Mouse (Mus musculus) CD4-positive, CD25-positive, alpha-beta regulatory T cell, adult 2 months (primary cell): ENCODE measurements at regions not wholly inside any gene's neighbourhood (a gene's known extent, or its start where the extent isn't known, plus 50 kb on each side); places are given as distances from the start of the nearest gene placed in this dataset.

Experiments used
- DNase-seq: peaks from one replicate; pipeline ENCODE4 v3.0.0-alpha.2; 2012; ENCODE audit warnings: low read depth, low spot score

DNA sequence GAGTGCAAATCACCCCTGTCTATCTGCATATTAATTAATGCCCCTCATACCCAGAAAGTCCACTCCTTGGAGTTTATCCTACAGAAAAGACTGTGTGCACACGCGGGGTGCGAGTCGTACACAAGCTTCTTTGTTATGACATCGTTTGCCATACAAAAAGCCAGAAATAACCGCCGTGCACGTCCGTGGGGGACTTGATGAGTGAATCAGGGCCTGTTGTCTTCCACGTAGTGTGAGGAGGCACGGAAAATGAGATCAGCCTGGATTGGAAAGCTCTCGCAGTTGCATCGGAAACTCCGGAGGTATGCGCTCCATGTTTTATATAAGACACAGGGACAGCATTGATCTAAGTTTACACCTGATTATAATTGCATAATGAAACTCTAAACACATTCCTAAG, 120.3 kb downstream of the Etnk1 start:
- DNase-seq = no peak

- DNase-seq = no peak
These were observed 121.6 kb downstream of the Etnk1 start for GRCm38 (mm10) chr6:143288491-143289130.

- no peak for DNase-seq
These were observed 126.6 kb downstream of the Etnk1 start for GRCm38 (mm10) chr6:143293648-143294047.

DNA sequence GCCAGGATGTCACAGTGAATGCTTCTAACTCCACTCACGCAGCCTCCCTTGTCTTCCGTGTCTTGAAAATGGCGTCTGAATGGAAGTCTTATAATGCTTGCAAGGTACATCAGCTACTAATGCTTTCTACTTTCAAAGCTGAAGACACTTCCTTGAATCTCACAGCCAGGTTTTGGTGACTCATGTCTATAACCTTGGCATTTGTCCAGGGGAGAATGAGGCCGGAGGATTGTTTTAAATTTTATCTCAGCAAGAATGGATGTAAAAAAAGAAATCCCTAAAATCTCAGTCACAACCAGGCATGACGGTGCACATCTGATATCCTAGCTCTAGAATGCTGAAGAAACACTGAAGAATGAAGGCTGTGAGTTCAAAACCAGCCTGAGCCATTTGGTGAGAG, 131.4 kb downstream of the Etnk1 start:
- DNase-seq = no peak

DNA sequence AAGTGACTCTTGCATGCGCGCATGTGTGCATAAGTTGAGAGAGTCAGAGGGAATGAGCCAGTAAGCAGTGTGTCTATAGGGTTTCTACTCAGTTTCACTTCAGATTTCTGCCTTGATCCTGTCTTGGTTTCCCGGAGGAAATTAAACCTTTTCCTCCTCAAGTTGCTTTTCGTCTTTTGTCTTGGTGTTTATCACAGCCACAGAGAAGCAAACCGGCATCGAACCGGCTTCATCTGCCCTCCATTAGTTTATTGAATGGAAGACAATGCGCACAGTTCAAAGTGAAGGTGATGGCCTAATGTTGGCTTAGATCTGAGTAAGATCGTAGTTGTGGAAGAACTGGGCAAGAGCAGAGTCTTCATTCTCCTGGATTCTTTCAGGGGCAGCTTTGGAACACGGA, 134.4 kb downstream of the Etnk1 start:
- no peak for DNase-seq

- no peak for DNase-seq
These were observed 140.3 kb downstream of the Etnk1 start for GRCm38 (mm10) chr6:143307327-143307726.

DNA sequence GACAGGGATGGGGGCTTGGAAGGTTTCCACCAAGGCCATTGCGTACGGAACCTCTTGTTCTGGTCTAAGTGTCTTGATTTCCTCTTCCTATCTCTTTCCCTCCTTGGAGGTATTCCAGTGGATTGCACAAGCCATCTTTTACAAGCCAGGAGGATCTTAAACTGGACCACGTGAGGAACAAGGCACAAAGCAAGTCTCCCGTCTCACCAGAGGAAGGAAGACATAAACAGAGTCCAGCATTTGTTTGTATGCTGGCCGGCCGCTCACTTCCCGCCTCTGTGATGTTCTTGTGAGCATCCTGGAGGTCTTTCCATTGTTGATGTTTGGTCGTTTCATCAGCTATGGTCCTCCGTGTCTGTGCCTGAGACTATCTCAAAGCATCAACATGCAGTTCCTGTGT, 148.8 kb downstream of the Etnk1 start:
- DNase-seq = no peak

DNA sequence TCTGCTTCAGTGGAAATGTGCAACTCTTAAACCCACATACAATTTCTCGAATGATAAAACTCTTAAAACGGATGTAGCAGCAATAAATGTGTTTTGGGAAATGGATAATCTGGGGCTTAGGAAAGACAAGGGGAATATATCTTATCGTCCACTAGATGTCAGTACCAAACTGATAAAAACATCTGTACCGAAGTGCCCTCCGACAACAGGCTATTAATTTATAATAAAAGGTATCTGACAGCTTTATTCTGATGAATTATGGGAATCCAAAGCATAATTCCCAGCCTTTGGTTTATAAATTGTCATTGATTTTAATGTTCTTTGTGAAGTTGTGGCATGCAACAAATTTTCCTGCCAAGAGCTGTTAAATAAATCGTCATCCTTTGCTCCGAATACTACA, 153.4 kb downstream of the Etnk1 start:
- DNase-seq = peak; percentile 29

- DNase-seq = no peak
These were observed 157.6 kb downstream of the Etnk1 start for GRCm38 (mm10) chr6:143324636-143325035.

DNA sequence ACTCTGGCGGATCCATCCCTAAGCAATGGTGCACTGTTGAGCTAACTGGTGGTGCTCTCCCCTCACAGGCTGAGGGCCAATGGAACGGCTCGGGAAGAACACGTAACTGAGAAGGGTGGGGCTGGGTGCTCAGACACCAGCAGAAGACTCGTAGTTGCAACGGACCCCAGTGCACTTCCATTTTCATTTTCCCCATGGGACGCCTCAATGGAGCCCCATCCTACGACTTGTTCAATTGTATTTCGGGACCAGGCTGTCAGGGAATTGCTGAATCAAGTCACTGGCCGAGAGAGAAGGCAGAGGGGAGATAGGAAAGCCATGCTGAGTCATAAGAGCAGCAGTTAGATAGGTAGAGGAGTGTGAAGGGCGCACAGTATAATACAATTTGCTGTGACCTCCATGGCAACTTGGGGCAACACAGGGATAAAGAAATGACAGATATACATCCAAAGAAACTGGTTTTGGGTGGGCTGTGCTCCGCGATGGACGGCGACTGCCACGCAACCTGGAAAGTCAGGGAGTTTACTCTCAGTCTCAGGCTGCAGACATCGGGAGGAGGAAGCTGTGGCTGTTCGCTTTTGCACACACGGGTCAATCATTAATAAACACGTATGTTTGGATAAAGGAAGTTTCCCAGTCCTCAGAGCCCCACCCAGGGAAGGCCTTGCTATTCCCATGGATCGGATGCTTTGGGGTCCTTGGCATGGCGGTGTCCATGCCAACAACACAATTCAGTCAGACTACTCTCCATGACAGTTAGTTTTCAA, 160.1 kb downstream of the Etnk1 start:
- peak; percentile 54 for DNase-seq

DNA sequence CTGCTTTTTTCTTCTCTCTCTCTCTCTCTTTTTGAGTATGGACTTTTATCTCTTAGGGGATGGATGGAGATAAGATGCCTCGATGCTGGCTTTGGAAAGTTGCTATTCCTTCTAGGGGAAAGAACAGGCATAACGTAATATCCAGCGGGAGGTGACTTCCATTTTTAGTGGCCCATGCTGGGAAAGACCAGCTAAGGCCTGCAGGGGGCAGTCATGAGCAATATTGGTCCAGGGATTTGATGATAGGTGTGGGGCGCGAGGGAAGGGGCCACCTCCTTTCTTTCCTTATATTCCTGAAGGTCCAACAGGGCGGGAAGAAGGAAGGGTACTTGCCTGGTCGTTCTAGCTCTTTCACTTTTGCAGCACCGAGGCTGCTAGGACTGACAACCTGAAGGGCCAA, 160.8 kb downstream of the Etnk1 start:
- DNase-seq = peak; percentile 41

- no peak for DNase-seq
These were observed 161.2 kb downstream of the Etnk1 start for GRCm38 (mm10) chr6:143328202-143328601.

- DNase-seq = peak; percentile 20
These were observed 162.1 kb downstream of the Etnk1 start for GRCm38 (mm10) chr6:143329096-143329495.

GRCm38 (mm10) chr6:143333493-143333892, 166.5 kb downstream of the Etnk1 start:
- DNase-seq = no peak

DNA sequence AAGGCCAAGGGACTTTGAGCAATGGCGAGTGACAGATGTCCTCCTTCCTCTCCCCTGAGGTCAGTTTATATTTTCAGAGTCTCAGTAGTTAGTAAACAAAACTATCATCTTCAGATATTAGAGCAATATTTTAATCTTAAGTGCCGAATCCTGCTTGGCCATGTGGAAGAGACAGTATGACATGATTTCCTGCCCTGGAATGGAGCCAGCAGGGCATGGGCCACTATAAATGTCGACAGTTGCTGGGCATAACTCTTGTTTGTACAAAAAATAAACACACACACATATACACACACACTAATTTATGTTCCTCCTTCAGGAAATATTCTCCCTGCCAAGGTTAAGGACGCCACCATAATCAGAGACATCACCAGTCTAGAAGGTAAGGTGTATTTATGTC, 169.6 kb downstream of the Etnk1 start:
- DNase-seq = no peak

- no peak for DNase-seq
These were observed 182.0 kb downstream of the Etnk1 start for GRCm38 (mm10) chr6:143349000-143349399.

DNA sequence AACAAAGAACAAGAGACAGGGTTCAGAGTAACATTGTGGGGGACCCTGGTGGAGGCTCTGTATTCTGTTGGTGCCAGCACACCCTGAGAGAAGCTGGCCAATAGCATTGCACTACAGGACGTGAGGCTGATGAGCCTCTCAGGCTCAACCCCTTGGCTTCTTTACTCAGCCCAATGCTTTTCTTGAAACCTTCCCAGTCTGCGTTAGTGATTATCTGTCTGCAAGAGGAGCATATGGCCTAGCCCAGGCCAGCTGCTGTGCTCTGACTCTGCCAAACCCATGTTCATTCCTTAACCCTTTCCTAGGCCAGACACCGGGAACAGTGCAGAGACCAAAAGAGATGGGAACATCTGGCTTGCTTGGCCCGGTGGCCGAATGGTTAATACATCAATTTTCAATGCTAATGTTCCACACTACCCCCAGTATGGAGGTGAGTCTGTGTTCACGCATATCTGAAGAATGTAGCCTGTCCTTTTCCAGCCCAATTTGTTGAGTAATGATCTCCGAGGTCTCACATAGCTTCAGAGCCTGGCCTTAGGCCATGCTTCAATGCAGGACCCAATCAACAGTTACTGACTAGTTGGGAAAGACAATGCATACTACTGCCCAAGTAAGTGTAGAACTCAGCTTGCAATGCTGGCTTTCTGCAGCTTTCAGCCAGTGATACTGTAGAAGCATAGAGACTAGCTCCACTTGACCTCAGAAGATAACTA, 192.5 kb downstream of the Etnk1 start:
- no peak for DNase-seq

- DNase-seq = peak; percentile 70
These were observed 194.2 kb downstream of the Etnk1 start for GRCm38 (mm10) chr6:143361149-143361725.

DNA sequence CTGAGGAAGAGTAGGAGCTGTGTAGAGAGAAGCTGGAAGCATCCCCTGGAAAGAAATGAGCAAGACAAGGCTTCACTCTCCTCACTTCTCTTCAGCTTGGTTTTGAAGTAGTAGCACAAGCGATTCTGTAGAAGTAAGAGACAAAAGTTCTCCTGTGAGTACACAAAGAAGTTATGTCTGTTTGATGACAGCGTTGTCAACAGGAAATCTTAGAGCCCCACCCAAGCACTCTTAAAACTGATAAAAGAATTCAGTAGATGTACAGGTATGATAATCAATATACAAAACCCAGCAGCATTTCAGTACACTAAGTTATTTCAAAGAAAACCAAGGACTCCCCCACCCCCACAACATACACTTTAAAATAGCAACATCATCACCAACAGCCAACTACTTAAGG, 194.9 kb downstream of the Etnk1 start:
- DNase-seq = peak; percentile 36

- DNase-seq = peak; percentile 13
These were observed 198.8 kb downstream of the Etnk1 start for GRCm38 (mm10) chr6:143365840-143366239.

DNA sequence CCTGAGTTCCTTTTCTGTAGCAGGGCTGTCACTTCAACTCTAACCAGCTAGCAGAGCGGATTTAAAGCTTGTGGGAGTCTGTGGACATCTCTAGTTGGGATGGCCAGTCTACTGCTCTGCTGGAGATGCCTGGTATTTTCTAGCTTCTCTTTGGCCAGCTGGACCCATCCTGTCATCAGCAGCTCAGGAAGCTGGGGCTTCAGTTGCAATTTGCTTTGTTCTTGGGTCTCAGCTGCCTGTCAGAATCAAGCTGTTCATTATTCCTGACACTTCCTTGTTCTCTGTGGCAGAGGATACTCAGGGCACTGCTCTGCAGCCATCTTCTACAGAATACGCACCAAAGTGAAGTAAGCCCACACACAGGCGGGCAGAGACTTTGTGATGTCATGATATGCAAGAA, 200.8 kb downstream of the Etnk1 start:
- DNase-seq = no peak

DNA sequence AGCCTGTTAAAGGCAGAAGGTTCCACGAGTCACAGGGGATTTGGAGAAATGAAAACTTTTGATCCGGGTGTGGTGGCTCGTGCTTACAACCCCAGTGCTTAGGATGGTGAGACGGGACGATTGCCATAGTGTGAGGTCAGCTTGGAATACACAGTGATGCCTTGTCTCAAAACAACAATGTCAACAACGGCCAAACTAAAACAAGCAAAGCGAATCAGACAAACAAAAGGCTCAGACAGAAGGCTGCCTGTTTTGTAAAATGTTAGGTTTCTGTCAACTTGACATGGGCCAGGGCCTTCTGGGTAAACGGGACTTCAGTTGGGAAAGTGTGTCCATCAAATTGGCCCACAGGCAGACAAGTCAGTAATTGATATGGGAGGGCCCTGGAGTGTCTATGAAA, 201.6 kb downstream of the Etnk1 start:
- no peak for DNase-seq
